Mouse (Mus musculus): ENCODE data around the gene Nfia.

DNA sequence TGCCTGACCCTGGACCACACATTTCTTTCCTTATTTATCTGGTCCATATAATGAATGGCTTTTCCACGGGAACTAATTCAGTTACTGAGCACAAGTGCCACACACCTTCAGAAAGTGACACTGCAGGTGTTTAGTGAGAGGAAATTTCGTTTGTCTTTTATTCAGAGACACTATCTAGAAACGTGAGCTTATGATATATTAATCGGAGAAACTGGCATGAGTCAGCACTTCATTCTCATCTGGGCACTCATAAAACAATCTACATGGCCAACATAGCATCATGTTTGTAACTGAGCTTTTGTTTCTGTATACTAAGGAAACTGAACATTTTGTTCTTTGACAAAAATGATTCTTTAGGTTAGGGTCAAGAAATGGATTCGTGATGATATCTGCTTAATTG, 40.5 kb downstream of the Nfia start:
- no peak for TF ChIP-seq CTCF (IDR thresholded peaks at IDR 0.05; ENCODE audit: borderline replicate concordance, insufficient read depth, low read depth, low read length)
- no peak for TF ChIP-seq POLR2A (IDR thresholded peaks at IDR 0.05; ENCODE audit: borderline replicate concordance, insufficient read depth, low read length)
